Mouse (Mus musculus) effector memory CD4-positive, alpha-beta T cell, adult 5 months (primary cell): ENCODE results near the gene Gm364. TPM values are rescaled to one million over a fixed set of nuclear protein-coding genes. Genes with fewer than 3 reads are reported as not detected.

Experiments used
- polyA plus RNA-seq: library from polyadenylated mRNA; unstranded; fragments of 100-300 nt; shearing (Covaris generic); gene quantifications from one replicate; pipeline ENCODE4 v1.2.1, GENCODE M21; 2017

Gm364 gene
- not detected for polyA plus RNA-seq

DNA sequence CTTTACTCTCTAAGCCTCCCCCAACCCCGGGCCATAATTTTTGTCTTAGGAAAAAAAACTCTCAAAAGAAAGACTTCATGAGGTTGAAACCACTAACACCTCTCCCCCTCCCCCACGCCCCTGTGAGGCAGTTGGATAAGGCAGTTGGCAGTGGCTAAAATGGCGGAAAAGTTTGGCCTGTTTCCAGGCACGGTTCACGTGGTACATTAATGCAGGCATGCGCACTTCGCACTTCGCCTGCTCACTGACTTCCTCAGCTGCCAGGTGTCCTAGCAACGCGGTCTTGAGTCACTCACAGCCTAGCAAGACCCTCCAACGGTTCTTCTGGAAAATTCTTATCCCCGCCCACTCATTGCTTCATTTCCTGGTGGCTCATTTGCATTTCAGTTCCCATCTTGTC is at the start of gene Gm364:
Gene Gm364, plus strand, starts transcription at position 386 of the 400 bp plus-strand sequence.

DNA sequence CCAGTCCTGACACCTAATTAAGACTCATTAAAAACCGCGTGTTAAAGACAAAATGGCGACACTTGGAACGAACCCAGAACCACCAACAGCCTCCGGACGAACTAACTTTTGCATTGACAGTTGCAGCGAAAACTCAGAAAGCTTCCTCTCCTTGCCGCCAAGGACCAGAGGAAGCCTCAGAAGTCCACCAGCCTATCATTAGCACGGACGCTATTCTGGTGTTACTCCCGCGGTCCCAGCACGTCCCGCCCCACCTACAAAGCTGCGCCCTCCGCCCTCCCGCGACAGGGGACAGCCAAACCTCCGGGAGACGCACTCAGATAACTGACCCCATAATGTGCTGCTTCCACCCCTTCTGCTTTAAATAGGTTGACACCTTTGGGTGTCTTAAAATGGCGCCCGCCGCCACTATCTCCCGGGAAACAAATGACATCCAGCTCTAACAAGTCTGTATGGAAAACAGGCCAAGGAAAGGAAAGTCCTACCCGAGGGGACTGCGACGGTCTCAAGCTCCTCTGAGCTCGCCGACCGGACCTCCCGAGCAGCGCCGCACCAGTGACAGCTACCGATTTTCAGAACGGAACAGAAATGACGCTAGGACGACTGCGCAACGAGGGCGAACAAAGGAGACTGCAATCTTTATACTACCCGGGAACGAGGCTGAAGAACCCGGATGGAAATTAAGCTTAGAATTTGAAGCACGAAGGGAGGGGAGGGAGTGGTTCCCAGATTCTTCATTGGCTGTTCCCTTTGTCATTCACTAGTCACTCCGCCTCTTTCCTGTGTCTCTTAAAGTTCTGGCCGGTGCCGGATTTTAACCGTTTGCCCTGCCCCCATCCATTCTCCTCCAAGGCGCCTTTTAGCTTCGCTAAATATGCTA is 16.3 kb upstream of the Gm364 start, which contains the start of gene Rbmx:
Gene Rbmx, minus strand, starts transcription at position 670 of the 880 bp plus-strand sequence.

DNA sequence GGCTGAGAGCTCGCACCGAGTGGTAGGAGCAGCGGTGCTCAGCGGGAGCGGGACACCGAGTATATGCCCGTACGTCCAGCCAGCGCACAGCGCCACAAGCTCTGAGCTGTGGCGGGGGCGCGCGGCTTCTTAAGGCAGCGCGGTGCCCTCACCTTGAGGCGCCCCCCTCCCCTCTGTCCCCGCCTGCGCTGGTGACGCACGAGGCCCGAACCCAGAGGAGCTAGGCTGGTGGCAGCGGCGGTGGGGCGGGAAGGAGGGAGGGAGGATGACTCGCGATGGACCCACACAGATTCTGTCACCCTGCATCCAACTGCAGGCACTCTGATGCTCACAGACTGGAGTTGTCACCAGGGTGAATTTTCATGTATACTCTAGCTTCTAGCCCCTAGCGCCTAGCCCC is 94.7 kb downstream of the Gm364 start, which contains the start of gene Gpr101:
Gene Gpr101, minus strand, starts transcription at position 124 of the 400 bp plus-strand sequence.

Other genes with a start within 250 kb of the Gm364 start
- 752 TPM for gene Cd40lg, start 197.0 kb upstream of the Gm364 start, polyA plus RNA-seq
- 105 TPM for gene Arhgef6, start 70.4 kb upstream of the Gm364 start, polyA plus RNA-seq
- gene Rbmx, start 16.1 kb upstream of the Gm364 start, polyA plus RNA-seq, result 90.9 TPM
- gene Gpr101, start 94.6 kb downstream of the Gm364 start, polyA plus RNA-seq, result not detected